Mouse (Mus musculus): ENCODE data around the gene Rbm33. TPM values are rescaled to one million over a fixed set of nuclear protein-coding genes. Genes with fewer than 3 reads are reported as not detected.

The Rbm33 gene
- polyA plus RNA-seq, 1 experiment from 2014 or later, result 17.5 TPM

DNA sequence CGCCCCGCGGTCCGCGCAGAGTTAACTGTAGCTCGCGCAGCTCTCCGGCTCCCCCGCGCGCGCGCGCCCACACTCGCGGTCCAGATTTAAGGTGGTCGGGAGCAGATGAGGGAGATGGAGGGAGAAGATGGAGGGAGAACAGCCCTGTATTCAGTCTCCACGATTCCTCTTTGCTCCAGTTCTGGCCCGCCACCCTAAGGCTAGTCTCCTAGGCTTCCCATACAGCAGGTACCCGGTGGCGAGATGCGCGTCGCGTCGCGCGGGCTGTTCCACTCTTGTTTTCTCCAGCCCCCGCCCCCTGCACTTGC lies 148.1 kb downstream of the Rbm33 start:
- no peak for DNase-seq (ENCODE audit: low spot score)
- peak overlapping the region; percentile 45 for H3K4me3 ChIP-seq (ENCODE audit: low read depth, low read length)
- no peaks in the 10 kb centered on the region for H3K36me3 ChIP-seq (ENCODE audit: control insufficient read depth, insufficient read depth, low read length)
- H3K4me2 ChIP-seq (ENCODE audit: low read length), result peak overlapping the region; percentile 62
- H3K9ac ChIP-seq (ENCODE audit: low read length), result peak overlapping the region; percentile 56
- peaks cover 92% of the 10 kb centered on the region for H3K27me3 ChIP-seq (replicated peaks; ENCODE audit: control insufficient read depth, insufficient read depth, low read length)
- peak overlapping the region; percentile 64; the same call in 1 of the 2 replicates for H3K27ac ChIP-seq (ENCODE audit: low read depth)
- no peaks in the 10 kb centered on the region for H3K9me3 ChIP-seq (ENCODE audit: control insufficient read depth, low read length)
- ATAC-seq (replicated peaks; ENCODE audit: low FRiP score, low TSS enrichment, low read depth), result no peak
- peaks cover 4% of the 10 kb centered on the region; the same call in 1 of the 2 replicates for H3K4me1 ChIP-seq (replicated peaks; ENCODE audit: control insufficient read depth, insufficient read depth, low read length)
- WGBS, result under 1% methylated on average over 29 of the region's 29 CpGs

DNA sequence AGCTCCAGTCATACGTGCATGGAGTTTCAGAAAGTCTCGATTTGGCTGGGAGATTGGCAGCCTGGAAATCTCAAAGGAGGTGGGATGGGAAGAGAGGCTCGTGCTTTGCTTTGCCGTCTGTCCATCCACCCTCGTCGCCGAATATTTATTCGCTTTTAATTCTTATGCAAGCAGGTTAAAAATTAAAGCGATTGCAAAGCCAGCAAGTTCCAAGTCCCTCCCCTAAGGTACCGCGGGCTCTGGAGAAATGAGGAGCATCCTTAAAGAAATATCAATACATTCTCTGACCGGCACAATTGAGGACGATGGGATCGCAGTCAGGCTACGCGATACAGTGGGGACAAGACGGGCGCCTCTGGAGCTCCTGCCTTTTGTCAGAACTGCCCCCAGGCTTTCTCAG lies 148.6 kb downstream of the Rbm33 start:
- Histone ChIP-seq H3K4me1 (replicated peaks; ENCODE audit: control insufficient read depth, insufficient read depth, low read length) (peaks cover 4% of the 10 kb centered on the region; the same call in 1 of the 2 replicates), H3K4me2 (ENCODE audit: low read length) (peak overlapping the region; percentile 62), H3K9ac (ENCODE audit: low read length) (peak overlapping the region; percentile 56), H3K27me3 (replicated peaks; ENCODE audit: control insufficient read depth, insufficient read depth, low read length) (peaks cover 88% of the 10 kb centered on the region), H3K4me3 (ENCODE audit: low read depth, low read length) (peak overlapping the region; percentile 45), H3K36me3 (ENCODE audit: control insufficient read depth, insufficient read depth, low read length) (no peaks in the 10 kb centered on the region), H3K9me3 (ENCODE audit: control insufficient read depth, low read length) (no peaks in the 10 kb centered on the region), H3K27ac (ENCODE audit: low read depth) (peak overlapping the region; percentile 64; the same call in 1 of the 2 replicates)
- under 1% methylated on average over 18 of the region's 18 CpGs for WGBS
- no peak for ATAC-seq (replicated peaks; ENCODE audit: low FRiP score, low TSS enrichment, low read depth)
- DNase-seq (ENCODE audit: low spot score), result no peak

DNA sequence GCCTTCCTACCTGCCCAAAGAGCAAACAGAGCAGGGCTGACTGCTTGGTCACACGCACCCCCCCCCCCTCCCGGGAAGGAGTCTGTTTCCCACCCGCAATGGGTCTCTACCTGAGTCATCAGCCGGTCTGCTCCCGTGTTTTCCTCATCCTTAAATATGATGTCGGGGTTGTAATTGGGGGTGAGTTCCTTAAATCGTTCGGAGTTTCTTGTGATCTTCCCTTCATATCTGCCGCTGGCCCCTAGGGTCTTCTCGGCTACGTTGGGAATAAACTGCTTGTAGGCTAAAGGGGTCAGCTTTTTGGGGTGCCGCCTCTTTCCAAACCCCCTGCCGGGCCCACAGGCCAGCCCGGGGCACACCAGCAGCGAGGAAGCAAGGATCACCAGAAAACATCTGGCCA lies 149.4 kb downstream of the Rbm33 start:
- peak overlapping the region; percentile 45 for H3K4me3 ChIP-seq (ENCODE audit: low read depth, low read length)
- peak overlapping the region; percentile 56 for H3K9ac ChIP-seq (ENCODE audit: low read length)
- no peaks in the 10 kb centered on the region for H3K36me3 ChIP-seq (ENCODE audit: control insufficient read depth, insufficient read depth, low read length)
- DNase-seq (ENCODE audit: low spot score) (peak; percentile 58), ATAC-seq (replicated peaks; ENCODE audit: low FRiP score, low TSS enrichment, low read depth) (no peak)
- no peaks in the 10 kb centered on the region for H3K9me3 ChIP-seq (ENCODE audit: control insufficient read depth, low read length)
- WGBS, result 1% methylated on average over 15 of the region's 15 CpGs
- peaks cover 79% of the 10 kb centered on the region for H3K27me3 ChIP-seq (replicated peaks; ENCODE audit: control insufficient read depth, insufficient read depth, low read length)
- H3K4me2 ChIP-seq (ENCODE audit: low read length), result peak overlapping the region; percentile 21
- H3K27ac ChIP-seq (ENCODE audit: low read depth), result peak overlapping the region; percentile 62
- peaks cover 4% of the 10 kb centered on the region; the same call in 1 of the 2 replicates for H3K4me1 ChIP-seq (replicated peaks; ENCODE audit: control insufficient read depth, insufficient read depth, low read length)

DNA sequence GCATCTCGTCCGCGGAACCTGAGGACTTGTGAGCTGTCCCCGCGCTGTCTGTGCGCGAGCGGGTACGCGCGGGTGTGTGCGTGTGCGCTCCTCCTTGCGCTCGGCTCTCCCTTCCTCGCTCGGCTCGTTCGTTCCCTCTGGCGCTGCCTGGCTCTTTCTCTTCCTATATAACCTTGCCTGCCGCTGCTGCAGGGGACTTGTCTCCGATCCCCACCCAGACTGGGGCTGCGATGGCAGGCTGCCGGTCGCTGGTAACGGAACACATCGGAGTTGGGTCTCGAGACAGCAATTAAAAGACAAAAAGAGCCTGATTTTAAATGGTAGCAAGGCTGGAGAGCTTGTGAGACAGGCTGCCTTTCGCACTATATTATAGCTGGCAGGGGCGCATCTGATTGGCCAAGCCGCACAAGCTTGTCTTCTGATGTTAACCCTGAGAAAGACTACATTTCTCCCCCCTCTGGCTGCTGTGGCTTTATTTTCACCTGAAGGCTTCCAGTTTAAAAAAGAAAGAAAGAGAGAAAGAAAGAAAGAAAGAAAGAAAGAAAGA lies 149.9 kb downstream of the Rbm33 start, which contains the start of gene Shh:
TSS of gene Shh (minus strand) at position 497 of the 547 bp plus-strand sequence.
- Histone ChIP-seq H3K9me3 (ENCODE audit: control insufficient read depth, low read length) (no peaks in the 10 kb centered on the region), H3K36me3 (ENCODE audit: control insufficient read depth, insufficient read depth, low read length) (no peaks in the 10 kb centered on the region), H3K27me3 (replicated peaks; ENCODE audit: control insufficient read depth, insufficient read depth, low read length) (peaks cover 74% of the 10 kb centered on the region), H3K4me2 (ENCODE audit: low read length) (peak within 1 kb of the TSS; percentile 34), H3K27ac (ENCODE audit: low read depth) (peak within 1 kb of the TSS; percentile 62), H3K9ac (ENCODE audit: low read length) (peak within 1 kb of the TSS; percentile 56), H3K4me1 (replicated peaks; ENCODE audit: control insufficient read depth, insufficient read depth, low read length) (peaks cover 4% of the 10 kb centered on the region; the same call in 1 of the 2 replicates), H3K4me3 (ENCODE audit: low read depth, low read length) (peak within 1 kb of the TSS; percentile 45)
- WGBS, result 2% methylated on average over 28 of the region's 31 CpGs
- ATAC-seq (replicated peaks; ENCODE audit: low FRiP score, low TSS enrichment, low read depth) (no peak), DNase-seq (ENCODE audit: low spot score) (peak; percentile 75)

Other genes starting within 250 kb of the Rbm33 start
- gene Insig1, start 245.8 kb upstream of the Rbm33 start, polyA plus RNA-seq (2014; fragmentation: Nextera tagmentation; extraction: Ambion mirVana), result 119 and 158 TPM in 2 replicates
- not detected in 2 replicates for gene En2, start 151.4 kb upstream of the Rbm33 start, polyA plus RNA-seq (2014; fragmentation: Nextera tagmentation; extraction: Ambion mirVana)
- 0.05 and 0.23 TPM in 2 replicates for gene Cnpy1, start 71.3 kb upstream of the Rbm33 start, polyA plus RNA-seq (2014; fragmentation: Nextera tagmentation; extraction: Ambion mirVana)
- 7.8 and 8.9 TPM in 2 replicates for gene Shh, start 150.1 kb downstream of the Rbm33 start, polyA plus RNA-seq (2014; fragmentation: Nextera tagmentation; extraction: Ambion mirVana)